Mouse (Mus musculus) cortical plate, adult 2 months (tissue): Measurements from ENCODE around the gene Pla2g2f.

ENCODE experiments used
- CTCF ChIP-seq: fragments of 200-500 bp; IDR thresholded peaks from 2 replicates; pipeline ENCODE4 v1.5.1; 2011; ENCODE audit warnings: mild to moderate bottlenecking, control low read depth, low read length; ENCODE audit not compliant: insufficient read depth; ENCODE audit errors: extremely low read depth
- POLR2A ChIP-seq: fragments of 200-500 bp; IDR thresholded peaks from 2 replicates; pipeline ENCODE4 v1.6.1; 2011; ENCODE audit warnings: mild to moderate bottlenecking, low read length, control low read depth; ENCODE audit not compliant: insufficient read depth; ENCODE audit errors: extremely low read depth

DNA sequence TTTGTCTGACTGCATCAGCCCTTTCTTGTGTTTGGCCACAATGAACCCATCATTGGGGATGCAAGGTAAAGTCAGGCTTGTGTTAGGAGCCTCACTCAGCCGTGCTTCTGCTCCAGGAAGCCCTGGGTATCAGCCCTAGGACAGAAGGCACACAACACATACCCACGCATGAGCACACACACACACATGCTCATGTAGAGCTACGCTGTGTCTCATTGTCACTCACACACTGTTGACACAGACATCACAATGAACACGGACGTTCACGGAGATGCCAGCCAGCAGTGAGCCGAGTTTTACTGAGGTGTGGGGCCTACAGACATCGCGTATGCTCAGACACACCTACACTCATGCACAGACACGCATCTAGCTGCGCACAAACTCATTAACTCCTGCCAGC lies 1.4 kb downstream of the Pla2g2f start:
- TF ChIP-seq CTCF, result no peak
- no peak for TF ChIP-seq POLR2A
